Mouse (Mus musculus): ENCODE measurements around the gene Pdgfra. TPM values are rescaled to one million over a fixed set of nuclear protein-coding genes. Genes with fewer than 3 reads are reported as not detected.

The Pdgfra gene
- polyA plus RNA-seq, 1 experiment from 2014 or later, result 9.4 TPM

GRCm38 (mm10) chr5:75214520-75214919 is 62.4 kb downstream of the Pdgfra start:
- DNase-seq (peak; percentile 83), ATAC-seq (ENCODE audit: low FRiP score, low TSS enrichment) (peak; percentile 58)
- Histone ChIP-seq H3K9me3 (ENCODE audit: control insufficient read depth, low read length) (no peaks in the 10 kb centered on the region), H3K36me3 (ENCODE audit: control insufficient read depth, insufficient read depth, low read length) (no peaks in the 10 kb centered on the region), H3K4me2 (ENCODE audit: low read length) (no peak overlapping the region), H3K27ac (replicated peaks; ENCODE audit: low read depth, low read length) (no peak overlapping the region), H3K27me3 (ENCODE audit: control insufficient read depth, insufficient read depth, low read length) (no peaks in the 10 kb centered on the region), H3K4me3 (replicated peaks; ENCODE audit: low read depth, low read length) (no peak overlapping the region), H3K9ac (replicated peaks; ENCODE audit: low read length) (no peak overlapping the region), H3K4me1 (ENCODE audit: control insufficient read depth, insufficient read depth, low read length) (no peaks in the 10 kb centered on the region)
- 57% methylated on average over 6 of the region's 6 CpGs for WGBS

- Histone ChIP-seq H3K27ac (replicated peaks; ENCODE audit: low read depth, low read length) (no peak overlapping the region), H3K4me1 (ENCODE audit: control insufficient read depth, insufficient read depth, low read length) (no peaks in the 10 kb centered on the region), H3K27me3 (ENCODE audit: control insufficient read depth, insufficient read depth, low read length) (no peaks in the 10 kb centered on the region), H3K9ac (replicated peaks; ENCODE audit: low read length) (no peak overlapping the region), H3K4me2 (ENCODE audit: low read length) (no peak overlapping the region), H3K9me3 (ENCODE audit: control insufficient read depth, low read length) (no peaks in the 10 kb centered on the region), H3K36me3 (ENCODE audit: control insufficient read depth, insufficient read depth, low read length) (no peaks in the 10 kb centered on the region), H3K4me3 (replicated peaks; ENCODE audit: low read depth, low read length) (no peak overlapping the region)
- 82% methylated on average over 7 of the region's 7 CpGs for WGBS
- ATAC-seq (ENCODE audit: low FRiP score, low TSS enrichment) (no peak), DNase-seq (peak; percentile 32)
Measured at GRCm38 (mm10) chr5:75214929-75215328, 62.8 kb downstream of the Pdgfra start.

GRCm38 (mm10) chr5:75215678-75216256 is 63.7 kb downstream of the Pdgfra start:
- no peaks in the 10 kb centered on the region for H3K4me1 ChIP-seq (ENCODE audit: control insufficient read depth, insufficient read depth, low read length)
- H3K4me2 ChIP-seq (ENCODE audit: low read length), result no peak overlapping the region
- H3K27ac ChIP-seq (replicated peaks; ENCODE audit: low read depth, low read length), result no peak overlapping the region
- DNase-seq (no peak), ATAC-seq (ENCODE audit: low FRiP score, low TSS enrichment) (no peak)
- H3K9ac ChIP-seq (replicated peaks; ENCODE audit: low read length), result no peak overlapping the region
- H3K36me3 ChIP-seq (ENCODE audit: control insufficient read depth, insufficient read depth, low read length), result no peaks in the 10 kb centered on the region
- H3K27me3 ChIP-seq (ENCODE audit: control insufficient read depth, insufficient read depth, low read length), result no peaks in the 10 kb centered on the region
- 74% methylated on average over 7 of the region's 7 CpGs for WGBS
- H3K9me3 ChIP-seq (ENCODE audit: control insufficient read depth, low read length), result no peaks in the 10 kb centered on the region
- no peak overlapping the region for H3K4me3 ChIP-seq (replicated peaks; ENCODE audit: low read depth, low read length)

- H3K4me3 ChIP-seq (replicated peaks; ENCODE audit: low read depth, low read length), result no peak overlapping the region
- peaks cover 13% of the 10 kb centered on the region for H3K4me1 ChIP-seq (ENCODE audit: control insufficient read depth, insufficient read depth, low read length)
- no peaks in the 10 kb centered on the region for H3K27me3 ChIP-seq (ENCODE audit: control insufficient read depth, insufficient read depth, low read length)
- no peak overlapping the region for H3K4me2 ChIP-seq (ENCODE audit: low read length)
- H3K9me3 ChIP-seq (ENCODE audit: control insufficient read depth, low read length), result no peaks in the 10 kb centered on the region
- no peak overlapping the region for H3K27ac ChIP-seq (replicated peaks; ENCODE audit: low read depth, low read length)
- DNase-seq (no peak), ATAC-seq (ENCODE audit: low FRiP score, low TSS enrichment) (no peak)
- no peaks in the 10 kb centered on the region for H3K36me3 ChIP-seq (ENCODE audit: control insufficient read depth, insufficient read depth, low read length)
- H3K9ac ChIP-seq (replicated peaks; ENCODE audit: low read length), result no peak overlapping the region
- 87% methylated on average over 10 of the region's 10 CpGs for WGBS
Measured at GRCm38 (mm10) chr5:75221610-75222009, 69.5 kb downstream of the Pdgfra start.

- Histone ChIP-seq H3K4me2 (ENCODE audit: low read length) (no peak overlapping the region), H3K27ac (replicated peaks; ENCODE audit: low read depth, low read length) (0 out of 2 replicates have a peak overlapping the region, but pooled peaks have one; percentile 22), H3K4me1 (ENCODE audit: control insufficient read depth, insufficient read depth, low read length) (peaks cover 13% of the 10 kb centered on the region), H3K9me3 (ENCODE audit: control insufficient read depth, low read length) (no peaks in the 10 kb centered on the region), H3K36me3 (ENCODE audit: control insufficient read depth, insufficient read depth, low read length) (no peaks in the 10 kb centered on the region), H3K27me3 (ENCODE audit: control insufficient read depth, insufficient read depth, low read length) (no peaks in the 10 kb centered on the region), H3K4me3 (replicated peaks; ENCODE audit: low read depth, low read length) (no peak overlapping the region), H3K9ac (replicated peaks; ENCODE audit: low read length) (no peak overlapping the region)
- WGBS, result 44% methylated on average over 10 of the region's 10 CpGs
- DNase-seq (peak; percentile 68), ATAC-seq (ENCODE audit: low FRiP score, low TSS enrichment) (peak; percentile 64; the same call in 1 of the 2 replicates)
Measured at GRCm38 (mm10) chr5:75222491-75223265, 70.6 kb downstream of the Pdgfra start.

- H3K27ac ChIP-seq (replicated peaks; ENCODE audit: low read depth, low read length), result no peak overlapping the region
- no peaks in the 10 kb centered on the region for H3K36me3 ChIP-seq (ENCODE audit: control insufficient read depth, insufficient read depth, low read length)
- H3K27me3 ChIP-seq (ENCODE audit: control insufficient read depth, insufficient read depth, low read length), result no peaks in the 10 kb centered on the region
- no peak overlapping the region for H3K4me3 ChIP-seq (replicated peaks; ENCODE audit: low read depth, low read length)
- no peak overlapping the region for H3K4me2 ChIP-seq (ENCODE audit: low read length)
- ATAC-seq (ENCODE audit: low FRiP score, low TSS enrichment) (no peak), DNase-seq (peak; percentile 60)
- H3K9ac ChIP-seq (replicated peaks; ENCODE audit: low read length), result no peak overlapping the region
- H3K4me1 ChIP-seq (ENCODE audit: control insufficient read depth, insufficient read depth, low read length), result no peaks in the 10 kb centered on the region
- H3K9me3 ChIP-seq (ENCODE audit: control insufficient read depth, low read length), result no peaks in the 10 kb centered on the region
- WGBS, result 33% methylated on average over 2 of the region's 2 CpGs
Measured at GRCm38 (mm10) chr5:75238363-75238762, 86.3 kb downstream of the Pdgfra start.

- Histone ChIP-seq H3K4me2 (ENCODE audit: low read length) (no peak overlapping the region), H3K27ac (replicated peaks; ENCODE audit: low read depth, low read length) (no peak overlapping the region), H3K9ac (replicated peaks; ENCODE audit: low read length) (no peak overlapping the region), H3K9me3 (ENCODE audit: control insufficient read depth, low read length) (no peaks in the 10 kb centered on the region), H3K27me3 (ENCODE audit: control insufficient read depth, insufficient read depth, low read length) (no peaks in the 10 kb centered on the region), H3K4me3 (replicated peaks; ENCODE audit: low read depth, low read length) (no peak overlapping the region), H3K36me3 (ENCODE audit: control insufficient read depth, insufficient read depth, low read length) (no peaks in the 10 kb centered on the region), H3K4me1 (ENCODE audit: control insufficient read depth, insufficient read depth, low read length) (no peaks in the 10 kb centered on the region)
- DNase-seq (peak; percentile 28), ATAC-seq (ENCODE audit: low FRiP score, low TSS enrichment) (no peak)
- 75% methylated on average over 15 of the region's 15 CpGs for WGBS
Measured at GRCm38 (mm10) chr5:75238928-75239777, 87.1 kb downstream of the Pdgfra start.

- no peak overlapping the region for H3K4me3 ChIP-seq (replicated peaks; ENCODE audit: low read depth, low read length)
Measured at GRCm38 (mm10) chr5:75247070-75247740, 95.1 kb downstream of the Pdgfra start.

More at GRCm38 (mm10) chr5:75247070-75247740, 95.1 kb downstream of the Pdgfra start:
- Histone ChIP-seq H3K27ac (replicated peaks; ENCODE audit: low read depth, low read length) (peak overlapping the region; percentile 26; the same call in 1 of the 2 replicates), H3K4me1 (ENCODE audit: control insufficient read depth, insufficient read depth, low read length) (peaks cover 5% of the 10 kb centered on the region; the same call in 1 of the 2 replicates), H3K36me3 (ENCODE audit: control insufficient read depth, insufficient read depth, low read length) (no peaks in the 10 kb centered on the region), H3K9ac (replicated peaks; ENCODE audit: low read length) (0 out of 2 replicates have a peak overlapping the region, but pooled peaks have one; percentile 6), H3K4me2 (ENCODE audit: low read length) (peak overlapping the region; percentile 38), H3K9me3 (ENCODE audit: control insufficient read depth, low read length) (no peaks in the 10 kb centered on the region), H3K27me3 (ENCODE audit: control insufficient read depth, insufficient read depth, low read length) (no peaks in the 10 kb centered on the region)
- DNase-seq (peak; percentile 63), ATAC-seq (ENCODE audit: low FRiP score, low TSS enrichment) (peak; percentile 27; the same call in 1 of the 2 replicates)
- WGBS, result 62% methylated on average over 25 of the region's 25 CpGs
